Mouse (Mus musculus) layer of hippocampus, adult 11-12 months (tissue): ENCODE data around the gene Fam102b.

ENCODE experiments used
- DNase-seq: peaks from one replicate; pipeline ENCODE4 v3.0.0; 2022; ENCODE audit warnings: low spot score

Fam102b gene

DNA sequence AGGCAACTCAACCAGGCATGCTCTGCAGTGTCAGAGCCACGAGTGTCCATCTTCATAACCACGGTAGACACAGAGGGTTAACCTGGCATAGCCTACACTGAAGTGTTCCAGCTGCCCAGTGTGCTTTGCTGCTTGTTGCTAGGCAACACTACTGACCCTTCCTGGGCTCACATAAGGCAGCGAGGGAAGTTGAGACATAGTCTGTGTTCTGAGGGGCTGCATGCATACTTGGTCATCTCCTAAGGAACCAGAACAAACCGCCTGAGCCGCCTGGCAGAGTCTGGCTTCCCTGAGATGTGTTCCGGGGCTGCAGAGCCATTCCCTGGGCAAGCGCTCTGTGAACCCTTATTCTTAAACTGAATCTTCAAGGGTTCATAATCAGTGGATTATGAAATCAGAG lies 66.2 kb downstream of the Fam102b start:
- DNase-seq = no peak

- no peak for DNase-seq
Observed at GRCm38 (mm10) chr3:108959680-108960295, 67.6 kb downstream of the Fam102b start.

GRCm38 (mm10) chr3:108957976-108958375 lies 69.4 kb downstream of the Fam102b start:
- no peak for DNase-seq

DNA sequence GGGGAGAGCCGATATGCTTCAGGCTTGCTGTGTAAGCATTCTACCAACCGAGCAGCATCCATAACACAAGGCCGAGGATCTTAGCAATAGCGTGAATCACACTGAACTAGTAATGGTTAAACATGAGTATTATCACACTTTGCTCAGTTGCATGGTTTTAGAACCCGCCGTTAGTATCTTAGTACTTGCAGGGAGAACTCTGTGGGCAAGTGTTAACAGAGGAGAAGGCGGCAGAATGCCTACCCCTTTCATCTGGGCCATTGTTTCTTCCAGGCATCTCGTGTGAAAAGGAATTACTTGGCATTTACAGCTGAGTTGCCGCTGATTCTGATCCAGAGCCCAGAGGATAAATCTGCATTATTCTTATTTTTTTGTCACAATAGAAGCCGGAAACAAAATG lies 86.4 kb downstream of the Fam102b start:
- no peak for DNase-seq

DNA sequence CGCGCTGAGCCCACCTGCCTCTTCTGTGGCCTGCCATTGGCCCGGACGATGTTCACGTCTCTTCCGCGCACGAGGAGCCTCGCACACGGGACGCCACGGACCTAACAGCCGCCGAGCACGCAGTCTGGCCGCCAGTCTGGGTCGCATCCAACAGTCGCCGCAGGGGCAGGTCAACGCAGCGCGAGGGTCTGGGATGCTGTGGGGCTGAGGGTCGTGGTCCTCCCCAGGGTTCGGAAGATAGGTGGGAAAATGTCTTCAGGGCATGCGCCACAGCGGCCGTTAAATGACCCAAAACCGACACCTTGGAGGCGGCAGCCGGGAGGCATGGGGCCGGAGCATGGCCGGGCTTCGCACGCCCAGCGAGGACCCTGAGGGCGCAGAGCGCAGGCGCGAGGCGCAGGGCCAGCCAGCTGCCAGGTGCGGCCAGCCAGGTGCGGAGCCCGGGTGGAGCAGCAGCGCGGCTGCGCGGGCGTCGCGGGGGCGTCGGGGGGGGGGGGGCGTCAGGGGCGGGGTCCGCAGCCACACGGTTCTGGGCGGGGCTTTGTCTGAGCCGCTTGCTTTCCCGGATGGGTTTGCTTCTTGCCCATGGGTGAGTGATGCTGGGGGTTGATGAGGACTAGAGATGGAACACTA lies 87.3 kb downstream of the Fam102b start, which contains the start of gene Gm9857:
Gm9857 (minus strand) TSS at position 445 of the 633 bp plus-strand sequence.
- DNase-seq = no peak

GRCm38 (mm10) chr3:108939573-108939972 lies 87.8 kb downstream of the Fam102b start, which contains the start of gene Henmt1:
Henmt1 (plus strand) TSS chr3:108939873.
- no peak for DNase-seq

- no peak for DNase-seq
Observed at GRCm38 (mm10) chr3:108938691-108939090, 88.7 kb downstream of the Fam102b start.

DNA sequence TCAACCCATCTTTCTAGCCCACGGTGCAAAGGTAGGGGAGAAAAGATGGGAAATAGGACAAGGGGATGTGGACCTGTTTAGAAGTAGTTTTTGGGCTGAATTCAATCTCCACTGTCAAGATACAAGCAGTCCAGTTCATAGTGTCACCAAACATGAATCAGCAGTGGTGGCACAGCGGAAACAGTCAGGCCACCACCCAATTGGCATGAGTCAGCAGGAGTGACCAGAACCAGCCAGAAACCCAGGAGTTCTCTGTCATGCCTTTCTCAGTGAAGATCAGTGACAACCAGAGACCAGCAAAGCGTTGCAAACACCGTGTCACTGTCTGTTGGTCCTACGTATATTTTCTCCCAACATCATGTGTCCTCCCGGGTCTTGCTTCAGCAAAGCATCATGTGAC lies 93.8 kb downstream of the Fam102b start:
- DNase-seq = no peak

DNA sequence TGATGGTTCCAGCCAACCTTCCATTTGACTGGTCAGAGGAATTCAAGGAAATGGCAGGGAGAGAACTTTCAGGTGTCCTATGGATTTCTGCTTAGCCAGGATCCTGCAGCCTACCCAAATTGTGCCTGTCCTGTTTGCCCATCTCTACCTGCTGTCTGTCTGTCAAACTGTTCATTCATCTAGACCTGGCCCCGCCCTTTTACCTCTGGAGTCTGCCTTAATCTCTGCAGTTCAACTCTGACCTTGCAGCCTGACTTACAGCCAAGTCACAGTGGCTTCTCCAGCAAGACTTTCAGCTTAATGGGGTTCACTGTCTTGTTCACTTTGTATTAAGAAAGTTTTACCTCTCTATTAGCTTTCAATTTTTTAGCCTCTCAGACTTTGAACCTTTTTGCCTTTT lies 101.1 kb downstream of the Fam102b start:
- DNase-seq = no peak

DNA sequence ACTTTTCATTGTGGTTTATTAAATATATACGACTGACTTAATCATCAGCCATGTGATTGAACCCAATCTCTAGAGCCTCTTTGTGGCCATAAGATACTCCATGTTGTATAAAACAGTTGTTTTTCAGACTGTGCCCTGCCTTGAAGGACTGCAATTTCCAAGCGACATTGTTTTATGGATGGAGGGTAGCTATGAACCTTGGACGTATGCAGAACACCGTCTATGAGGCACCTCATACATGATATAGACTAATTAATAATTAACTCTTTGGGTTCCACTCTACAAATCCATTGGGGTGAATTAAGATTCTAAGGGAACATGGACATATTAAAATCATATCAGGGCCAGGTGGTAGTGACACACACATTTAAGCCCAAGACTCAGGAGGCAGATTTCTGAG lies 101.7 kb downstream of the Fam102b start:
- DNase-seq = no peak

DNA sequence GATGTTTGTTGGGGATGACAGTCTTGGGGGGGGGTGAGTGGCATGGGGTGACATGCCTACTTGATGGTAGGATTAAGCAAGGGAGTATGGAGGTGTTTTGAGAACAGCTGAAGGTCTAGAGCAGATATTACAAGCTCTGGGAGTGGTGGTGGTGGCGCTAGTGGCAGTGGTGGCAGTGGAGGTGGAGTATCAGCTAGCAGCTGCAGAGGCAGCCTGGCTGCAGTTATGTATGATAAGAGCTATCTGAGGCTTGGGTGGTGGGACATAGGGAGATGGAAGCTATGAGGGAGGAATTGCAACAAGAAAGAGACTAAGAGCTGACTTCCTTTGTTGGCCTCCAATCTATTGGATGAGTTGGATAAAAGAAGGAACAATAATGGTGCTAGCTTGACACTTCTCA lies 105.6 kb downstream of the Fam102b start:
- DNase-seq = no peak
